Mouse (Mus musculus) kidney, adult 2 months (tissue): ENCODE measurements around the gene Irf8. TPM values are rescaled to one million over a fixed set of nuclear protein-coding genes. Genes with fewer than 3 reads are reported as not detected.

Source experiments
- DNase-seq: peaks from one replicate; pipeline ENCODE4 v3.0.0; 2021
- H3K27ac ChIP-seq: fragments of 200-500 bp; 2 replicates; pipeline ENCODE4 v1.5.1; 2012; ENCODE audit warnings: low read depth, low read length, control low read depth, inconsistent platforms; ENCODE audit not compliant: insufficient read depth
- H3K27me3 ChIP-seq: fragments of 200-500 bp; replicated peaks from 2 replicates; pipeline ENCODE4 v1.6.1; 2012; ENCODE audit warnings: mild to moderate bottlenecking, moderate library complexity, low read length, inconsistent platforms; ENCODE audit not compliant: control insufficient read depth, insufficient read depth
- H3K36me3 ChIP-seq: fragments of 200-500 bp; 2 replicates; pipeline ENCODE4 v1.6.1; 2012; ENCODE audit warnings: mild to moderate bottlenecking, moderate library complexity, low read length, inconsistent platforms; ENCODE audit not compliant: control insufficient read depth, insufficient read depth
- H3K4me1 ChIP-seq: fragments of 200-500 bp; 2 replicates; pipeline ENCODE4 v1.6.1; 2011; ENCODE audit warnings: low read length; ENCODE audit not compliant: control insufficient read depth, insufficient read depth
- H3K4me3 ChIP-seq: fragments of 200-500 bp; 2 replicates; pipeline ENCODE4 v1.5.1; 2011; ENCODE audit warnings: mild to moderate bottlenecking, low read depth, low read length, control low read depth; ENCODE audit not compliant: insufficient read depth
- CTCF ChIP-seq: fragments of 200-500 bp; conservative IDR thresholded peaks from 2 replicates; pipeline ENCODE4 v1.5.1; 2011; ENCODE audit warnings: low read depth, mild to moderate bottlenecking, control low read depth, low read length, moderate library complexity, mixed read lengths; ENCODE audit not compliant: insufficient read depth, insufficient read length
- POLR2A ChIP-seq: fragments of 200-500 bp; IDR thresholded peaks from one replicate; pipeline ENCODE4 v1.6.1; 2011; ENCODE audit warnings: low read depth, low read length, control low read depth
- WGBS: fragments of 180-500 bp; shearing (Covaris S2); methylation state at CpG from one replicate; pipeline ENCODE4 v1.1.7; 2018; 5-methylcytosine and 5-hydroxymethylcytosine counted together
- polyA plus RNA-seq: library from polyadenylated mRNA; depleted of rRNA; stranded (reverse); fragments of >200 nt; gene quantifications from 2 replicates; pipeline ENCODE4 v1.2.3, GENCODE M21; 2012

The Irf8 gene
- polyA plus RNA-seq, 1 experiment: 16.7 TPM

DNA sequence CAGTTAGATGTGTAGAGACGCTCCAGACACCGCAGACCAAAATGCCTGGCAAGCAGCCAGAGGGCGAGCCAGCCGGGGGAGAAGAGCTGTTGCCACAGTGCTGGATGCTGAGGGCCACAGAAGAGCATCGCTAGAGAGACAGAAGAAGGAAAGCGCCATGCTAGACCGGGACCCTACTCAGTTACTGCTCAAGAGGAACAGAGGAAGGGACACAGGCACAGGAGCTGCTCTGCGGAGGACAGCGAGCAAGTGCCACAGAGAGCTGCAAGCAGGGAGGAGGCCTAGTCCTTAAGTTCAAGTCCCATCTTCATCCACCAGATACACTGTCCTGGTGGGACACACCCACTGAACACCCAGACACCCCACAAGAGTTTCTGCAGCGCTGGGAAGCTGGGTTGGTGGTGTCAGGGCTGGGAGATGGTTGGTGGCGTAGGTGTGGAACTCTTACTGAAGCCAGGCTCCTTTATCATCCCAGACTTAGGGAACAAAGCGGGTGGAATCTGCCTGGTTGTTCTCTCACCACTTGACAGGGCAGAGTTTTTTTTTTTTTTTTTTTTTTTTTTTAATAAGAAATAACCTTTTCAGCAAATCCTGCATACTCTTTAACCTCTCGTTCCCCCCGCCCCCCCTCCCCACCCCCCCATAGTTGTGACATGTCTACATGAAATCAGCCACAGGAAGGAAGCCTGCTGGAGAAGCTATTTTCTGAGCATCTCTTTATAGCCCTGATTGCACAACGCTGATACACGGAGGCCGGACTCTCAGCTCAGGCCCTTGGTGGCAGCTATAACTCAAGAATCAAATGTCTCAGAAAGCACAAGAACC lies 38.8 kb upstream of the Irf8 start:
- Histone ChIP-seq H3K4me3 (no peak overlapping the region), H3K27ac (peak overlapping the region; percentile 51), H3K4me1 (peaks cover 5% of the 10 kb centered on the region), H3K36me3 (no peaks in the 10 kb centered on the region), H3K27me3 (no peaks in the 10 kb centered on the region)
- WGBS: 55% methylated on average over 17 of the region's 17 CpGs
- DNase-seq: peak; percentile 50
- no peak for TF ChIP-seq POLR2A
- TF ChIP-seq CTCF: no peak

DNA sequence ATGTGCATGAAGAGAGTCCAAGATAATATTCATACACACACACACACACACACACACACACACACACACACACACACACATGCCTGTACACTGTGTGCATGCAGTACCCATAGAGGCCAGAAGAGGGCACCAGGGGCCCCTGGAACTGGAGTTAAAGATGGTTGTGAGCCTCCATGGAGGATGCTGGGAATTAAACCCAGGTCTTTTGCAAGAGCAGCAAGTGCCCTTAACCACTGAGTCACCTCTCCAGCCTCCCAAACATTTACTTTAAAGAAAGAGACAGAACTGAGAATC lies 38.2 kb upstream of the Irf8 start:
- DNase-seq: no peak
- Histone ChIP-seq H3K27me3 (no peaks in the 10 kb centered on the region), H3K4me1 (peaks cover 5% of the 10 kb centered on the region), H3K4me3 (no peak overlapping the region), H3K27ac (no peak overlapping the region), H3K36me3 (no peaks in the 10 kb centered on the region)
- TF ChIP-seq POLR2A (no peak), CTCF (peak; percentile 30)

DNA sequence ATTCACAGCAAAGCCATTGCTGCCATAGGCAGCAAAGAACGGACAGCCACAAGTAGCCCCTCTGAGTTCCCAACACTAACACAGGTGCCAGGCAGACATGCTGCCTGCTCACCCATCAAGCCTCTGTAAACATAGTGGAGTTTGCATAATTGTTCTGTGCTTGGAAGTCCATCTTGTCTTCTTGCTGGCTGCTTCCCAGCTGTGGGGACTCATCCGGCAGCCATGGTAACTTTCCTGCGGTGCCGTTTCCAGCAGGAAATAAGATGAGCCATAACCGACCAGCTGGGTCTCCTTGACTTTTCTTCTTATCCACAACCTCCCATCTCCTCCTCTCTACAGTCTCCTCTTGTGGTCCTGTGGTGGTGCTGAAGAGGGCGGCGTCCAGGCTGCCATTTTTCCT lies 37.7 kb upstream of the Irf8 start:
- WGBS: 72% methylated on average over 7 of the region's 7 CpGs
- peak overlapping the region; percentile 37; the same call in 1 of the 2 replicates for H3K27ac ChIP-seq

DNA sequence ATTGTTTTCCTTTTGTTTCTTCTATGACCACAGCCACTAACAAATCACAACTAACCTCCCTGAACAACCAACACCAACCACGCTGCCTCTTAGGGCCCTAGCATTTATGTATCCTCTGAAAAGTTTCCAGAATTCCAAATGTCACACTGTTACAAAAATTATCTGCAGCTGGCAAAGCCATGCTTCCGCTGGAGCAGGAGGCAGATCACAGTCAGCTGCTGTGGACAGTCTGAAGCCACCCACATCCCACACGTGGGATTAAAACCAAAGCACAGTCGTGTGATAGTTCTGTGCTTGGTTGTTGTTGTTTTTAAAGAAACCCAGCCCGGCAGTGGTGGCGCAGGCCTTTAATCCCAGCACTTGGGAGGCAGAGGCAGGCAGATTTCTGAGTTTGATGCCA lies 37.1 kb upstream of the Irf8 start:
- DNase-seq: no peak
- Histone ChIP-seq H3K27me3 (no peaks in the 10 kb centered on the region), H3K27ac (0 out of 2 replicates have a peak overlapping the region, but pooled peaks have one; percentile 37), H3K4me3 (no peak overlapping the region), H3K36me3 (no peaks in the 10 kb centered on the region), H3K4me1 (peaks cover 5% of the 10 kb centered on the region)
- 63% methylated on average over 6 of the region's 6 CpGs for WGBS
- TF ChIP-seq CTCF (no peak), POLR2A (no peak)

More for the DNA sequence above, 37.7 kb upstream of the Irf8 start:
- TF ChIP-seq CTCF: no peak
- no peak for TF ChIP-seq POLR2A
- H3K4me3 ChIP-seq: no peak overlapping the region
- H3K4me1 ChIP-seq: peaks cover 5% of the 10 kb centered on the region
- no peaks in the 10 kb centered on the region for H3K27me3 ChIP-seq
- DNase-seq: no peak
- no peaks in the 10 kb centered on the region for H3K36me3 ChIP-seq

DNA sequence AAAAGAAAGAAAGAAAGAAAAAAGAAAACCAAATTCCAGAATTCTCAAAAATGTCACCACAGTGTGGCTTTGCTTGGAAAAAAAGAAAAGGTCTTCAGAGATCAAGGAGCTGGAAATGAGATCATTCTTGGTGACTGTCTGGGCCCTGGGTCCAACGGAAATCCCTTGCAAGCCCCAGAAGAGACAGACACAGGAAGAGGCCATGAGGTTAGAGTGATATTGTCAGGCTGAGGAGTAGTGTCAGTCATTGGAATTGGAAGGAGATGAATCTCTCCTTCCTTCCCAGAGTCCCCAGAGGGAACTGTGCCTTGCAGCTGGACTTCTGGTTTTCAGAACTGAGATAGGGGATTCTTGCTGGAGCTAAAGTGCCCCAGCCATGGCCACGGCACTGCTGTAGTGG lies 36.6 kb upstream of the Irf8 start:
- Histone ChIP-seq H3K36me3 (no peaks in the 10 kb centered on the region), H3K27ac (peak overlapping the region; percentile 66)
- DNase-seq: peak; percentile 48

DNA sequence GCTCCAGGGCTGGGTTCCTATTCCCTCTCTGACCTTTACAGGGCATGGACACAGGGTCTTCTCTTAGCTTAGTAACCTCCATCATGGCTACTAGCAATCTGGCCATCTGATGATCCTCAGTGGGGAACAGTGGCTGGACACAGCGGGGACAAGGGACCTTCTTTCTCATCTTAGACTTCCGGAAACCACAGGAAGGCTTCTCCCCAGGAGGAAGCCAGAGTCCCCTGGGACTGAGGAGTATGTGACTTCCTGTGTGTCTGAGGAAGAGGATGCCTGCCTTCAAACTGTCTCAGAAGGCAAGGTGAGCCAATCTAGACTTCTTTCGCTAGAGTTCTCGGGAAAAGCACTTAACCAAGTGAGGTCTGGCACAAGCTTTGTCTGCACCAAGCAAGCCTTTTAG lies 36.1 kb upstream of the Irf8 start:
- H3K27me3 ChIP-seq: no peaks in the 10 kb centered on the region
- H3K36me3 ChIP-seq: no peaks in the 10 kb centered on the region
- WGBS: 63% methylated on average over 4 of the region's 4 CpGs
- H3K4me1 ChIP-seq: peaks cover 5% of the 10 kb centered on the region
- peak overlapping the region; percentile 66 for H3K27ac ChIP-seq
- no peak for TF ChIP-seq CTCF
- no peak for TF ChIP-seq POLR2A
- H3K4me3 ChIP-seq: no peak overlapping the region
- DNase-seq: no peak

More for the DNA sequence above, 36.6 kb upstream of the Irf8 start:
- 64% methylated on average over 2 of the region's 2 CpGs for WGBS
- peaks cover 5% of the 10 kb centered on the region for H3K4me1 ChIP-seq
- no peaks in the 10 kb centered on the region for H3K27me3 ChIP-seq
- no peak for TF ChIP-seq CTCF
- no peak for TF ChIP-seq POLR2A
- H3K4me3 ChIP-seq: no peak overlapping the region

DNA sequence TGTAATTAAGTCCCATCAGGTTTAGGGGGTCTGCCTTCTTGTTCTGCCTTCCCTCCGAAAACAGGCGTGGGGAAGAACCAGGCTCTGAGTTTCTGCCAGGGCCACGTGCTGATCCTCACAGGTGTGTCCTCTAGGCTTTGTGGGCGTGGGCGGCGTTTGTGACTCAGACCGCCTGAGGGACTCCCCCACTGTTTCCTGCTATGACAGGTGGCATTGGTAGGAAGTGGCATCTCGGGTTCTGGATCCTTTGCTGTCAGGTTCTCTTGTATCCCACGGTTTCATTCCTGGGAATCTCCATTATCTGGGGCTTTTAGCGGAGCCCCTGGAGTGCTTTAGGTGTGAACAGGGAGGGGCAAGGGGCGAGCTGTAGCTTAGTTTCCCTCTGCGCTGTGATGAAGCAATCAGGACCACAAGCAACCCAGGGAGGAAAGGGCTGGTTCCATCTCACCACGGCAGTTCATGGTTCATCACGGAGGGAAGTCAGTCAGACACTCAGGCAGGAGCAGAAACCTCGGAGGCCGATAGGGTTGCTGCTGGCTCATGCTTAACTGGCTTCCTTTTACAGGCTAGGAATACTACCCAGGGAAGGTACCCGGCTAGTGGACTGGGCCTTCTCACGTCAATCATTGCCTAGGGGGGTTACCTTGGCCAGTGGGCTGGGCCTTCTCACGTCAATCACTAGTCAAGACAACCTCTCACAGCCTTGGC lies 34.2 kb upstream of the Irf8 start:
- H3K4me1 ChIP-seq: peaks cover 5% of the 10 kb centered on the region
- TF ChIP-seq CTCF: no peak
- no peak for TF ChIP-seq POLR2A
- no peak overlapping the region for H3K27ac ChIP-seq
- H3K4me3 ChIP-seq: no peak overlapping the region
- no peak for DNase-seq
- H3K36me3 ChIP-seq: no peaks in the 10 kb centered on the region
- WGBS: 67% methylated on average over 19 of the region's 19 CpGs
- H3K27me3 ChIP-seq: no peaks in the 10 kb centered on the region
